Mouse (Mus musculus) c-Kit-negative CD71-positive TER-119-positive erythroid progenitor cells, embryonic 14.5 days (primary cell): ENCODE results near the gene Kcnn4.
"Not testable (repeated sequence)": the region's sequence is repeated elsewhere in the genome, so short reads cannot be mapped to it uniquely, and the experiment has no call there.

ENCODE experiments used
- DNase-seq: peaks from one replicate; pipeline ENCODE4 v3.0.0-alpha.2; 2013; ENCODE audit warnings: low read depth, low spot score

Kcnn4 gene

GRCm38 (mm10) chr7:24391077-24391476 is 21.0 kb downstream of the Kcnn4 start:
- no peak for DNase-seq

DNA sequence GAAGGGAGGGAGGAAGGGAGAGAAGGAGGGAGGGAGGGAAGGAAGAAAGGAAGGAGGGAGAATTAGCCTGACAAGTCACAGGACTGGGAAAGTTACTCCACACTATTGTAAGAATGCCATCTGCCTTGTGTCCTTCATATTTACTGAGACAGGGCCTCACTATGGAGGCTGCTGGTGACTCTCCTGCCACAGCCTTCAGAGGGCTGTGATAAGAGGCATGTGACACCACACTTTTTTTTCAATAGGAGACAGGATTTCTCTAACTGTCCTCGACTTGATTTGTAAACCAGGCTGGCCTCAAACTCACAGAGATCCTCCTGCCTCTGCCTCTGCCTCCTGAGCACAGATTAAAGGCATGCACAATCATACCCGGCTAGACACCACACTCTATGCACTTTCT is 21.6 kb downstream of the Kcnn4 start:
- no peak for DNase-seq

DNA sequence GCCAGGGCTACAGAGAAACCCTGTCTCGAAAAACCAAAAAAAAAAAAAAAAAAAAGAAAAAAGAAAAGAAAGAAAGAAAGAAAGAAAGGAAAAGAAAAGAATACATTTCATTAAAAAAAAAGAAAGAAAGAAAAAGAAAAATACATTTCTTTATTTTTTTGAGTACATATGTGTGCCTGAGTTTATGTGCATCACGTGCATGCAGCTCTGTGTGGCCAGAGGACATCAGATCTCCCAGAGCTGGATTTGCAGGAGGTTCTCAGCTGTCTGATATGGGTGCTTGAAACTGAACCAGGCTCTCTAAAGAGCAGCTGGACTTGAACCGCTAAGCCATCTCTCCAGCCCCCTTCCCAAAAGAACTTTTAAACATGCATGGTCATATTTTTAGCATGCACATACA is 24.0 kb downstream of the Kcnn4 start:
- DNase-seq = no peak

DNA sequence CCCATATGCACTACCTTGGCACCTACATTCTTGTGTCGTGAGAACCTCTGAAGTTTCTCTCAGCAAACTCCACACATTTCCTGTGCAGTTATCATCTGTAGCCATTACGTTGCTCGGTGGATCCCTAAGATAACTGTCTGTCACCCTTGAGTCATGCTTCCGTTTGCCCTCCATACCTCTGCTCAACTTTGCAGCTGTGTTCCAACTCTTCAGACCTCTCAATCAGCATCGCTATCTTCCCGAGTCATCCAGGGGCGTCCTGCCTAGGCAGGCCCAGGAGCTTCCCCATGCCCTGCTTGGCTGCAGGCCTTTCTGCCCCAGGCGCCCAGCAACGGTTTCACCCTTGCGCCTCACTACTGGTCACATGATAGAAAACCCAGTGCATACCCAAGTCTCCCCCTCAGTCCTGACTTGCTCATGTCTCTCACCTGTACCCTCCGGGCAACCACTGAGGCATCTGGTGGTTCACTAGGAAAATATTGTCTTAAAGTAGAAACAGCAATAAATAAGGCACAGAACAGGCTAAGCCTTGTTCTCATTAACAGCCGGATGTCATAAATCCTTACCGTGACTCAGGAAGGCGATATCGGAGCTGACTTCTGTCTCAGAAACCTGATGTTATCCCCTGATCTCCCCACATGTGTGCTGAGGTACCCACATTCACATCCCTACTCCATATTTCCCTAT is 24.6 kb downstream of the Kcnn4 start:
- DNase-seq = no peak

GRCm38 (mm10) chr7:24396832-24397231 is 26.8 kb downstream of the Kcnn4 start:
- peak; percentile 62 for DNase-seq

- DNase-seq = no peak
Observed at GRCm38 (mm10) chr7:24398364-24398913, 28.4 kb downstream of the Kcnn4 start.

GRCm38 (mm10) chr7:24399256-24400081 is 29.4 kb downstream of the Kcnn4 start, which contains the start of gene Smg9:
Gene Smg9 (plus strand): TSS chr7:24399619.
- peak; percentile 95 for DNase-seq

DNA sequence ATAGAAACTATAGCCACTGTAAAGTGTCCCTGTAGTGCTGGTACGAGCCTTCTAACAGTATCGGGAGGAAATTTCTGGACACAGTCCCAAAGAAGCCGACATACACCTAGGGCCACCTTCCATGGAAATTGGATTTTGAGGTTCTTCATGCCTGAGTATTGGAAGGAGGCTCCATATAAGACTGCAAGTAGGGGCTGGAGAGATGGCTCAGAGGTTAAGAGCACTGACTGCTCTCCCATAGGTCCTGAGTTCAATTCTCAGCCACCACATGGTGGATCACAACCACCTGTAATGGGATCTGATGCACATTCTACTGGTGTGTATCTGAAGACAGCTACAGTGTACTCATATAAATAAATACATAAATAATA is 30.0 kb downstream of the Kcnn4 start:
- no peak for DNase-seq

DNA sequence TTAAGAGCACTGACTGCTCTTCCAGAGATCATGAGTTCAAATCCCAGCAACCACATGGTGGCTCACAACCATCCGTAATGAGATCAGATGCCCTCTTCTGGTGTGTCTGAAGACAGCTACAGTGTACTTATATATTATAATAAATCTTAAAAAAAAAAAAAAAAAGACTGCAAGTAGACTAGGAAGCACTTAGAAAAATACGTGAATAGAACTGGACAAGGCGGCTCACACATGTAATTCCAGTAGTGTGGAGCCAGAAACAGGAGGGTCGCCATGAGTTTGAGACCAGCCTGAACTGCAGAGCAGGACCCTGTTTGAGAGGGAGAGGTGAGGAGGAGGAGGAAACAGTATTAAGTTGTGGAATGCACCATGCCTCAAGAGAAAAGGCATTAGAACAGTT is 30.4 kb downstream of the Kcnn4 start:
- DNase-seq = not testable (repeated sequence)

DNA sequence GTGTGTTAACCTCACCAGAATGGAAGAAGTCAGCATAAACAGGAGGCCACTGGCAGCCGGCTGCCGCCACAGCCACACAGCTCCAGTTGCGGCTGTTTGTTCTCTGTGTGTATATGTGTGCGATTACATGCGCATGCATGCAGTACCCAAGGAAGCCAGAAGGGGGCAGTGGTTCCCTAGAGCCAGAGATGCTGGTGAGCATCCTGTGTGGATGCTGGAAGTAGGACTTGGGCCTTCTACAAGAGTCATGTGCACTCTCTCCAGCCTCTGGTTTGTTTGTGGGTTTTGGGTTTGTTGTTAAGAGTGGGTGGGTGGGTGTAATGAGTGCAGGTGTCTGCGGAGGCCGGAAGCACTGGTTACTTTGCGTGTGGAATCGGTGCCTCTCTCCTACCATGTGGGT is 32.8 kb downstream of the Kcnn4 start:
- no peak for DNase-seq

GRCm38 (mm10) chr7:24405649-24406048 is 35.6 kb downstream of the Kcnn4 start:
- no peak for DNase-seq

DNA sequence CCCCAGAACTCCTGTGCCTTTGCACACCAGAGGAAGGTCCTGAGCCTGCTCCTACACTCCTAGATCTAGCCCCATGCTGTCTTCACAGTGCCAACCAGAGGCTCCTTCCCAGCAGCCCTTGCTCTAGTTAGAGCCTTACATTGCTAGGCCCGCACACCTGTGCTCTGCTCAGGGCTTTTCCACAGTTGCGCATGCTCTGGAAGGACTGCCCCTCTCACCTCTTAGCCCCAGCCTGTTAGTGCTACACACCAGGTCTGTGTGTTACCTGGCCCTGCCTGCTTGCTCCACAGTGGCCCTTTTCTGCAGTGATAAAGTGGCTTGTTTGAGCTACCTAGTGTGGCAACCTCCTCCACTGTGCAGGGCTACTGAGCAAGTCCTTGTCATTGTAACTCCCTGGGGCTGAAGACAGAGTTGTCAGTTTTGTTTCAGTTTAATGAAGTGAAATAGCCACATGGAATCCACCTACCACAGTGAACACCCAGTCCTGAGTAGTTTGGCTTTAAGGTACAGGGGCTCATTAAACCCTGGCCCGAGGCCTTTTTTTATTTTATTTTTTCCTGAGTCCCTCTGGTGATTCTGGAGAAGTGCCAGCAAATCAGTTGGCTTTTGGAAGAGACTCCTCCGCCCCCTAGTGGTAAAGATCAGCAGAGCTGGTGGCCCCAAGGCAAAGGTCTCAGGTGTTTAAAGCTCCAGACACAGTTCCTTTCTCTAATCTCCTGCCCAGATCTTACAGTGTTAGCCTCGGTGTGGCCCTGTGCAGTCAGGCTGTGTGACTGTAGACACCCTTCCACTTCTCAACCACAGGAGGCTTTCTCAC is 36.7 kb downstream of the Kcnn4 start:
- DNase-seq = peak; percentile 72

DNA sequence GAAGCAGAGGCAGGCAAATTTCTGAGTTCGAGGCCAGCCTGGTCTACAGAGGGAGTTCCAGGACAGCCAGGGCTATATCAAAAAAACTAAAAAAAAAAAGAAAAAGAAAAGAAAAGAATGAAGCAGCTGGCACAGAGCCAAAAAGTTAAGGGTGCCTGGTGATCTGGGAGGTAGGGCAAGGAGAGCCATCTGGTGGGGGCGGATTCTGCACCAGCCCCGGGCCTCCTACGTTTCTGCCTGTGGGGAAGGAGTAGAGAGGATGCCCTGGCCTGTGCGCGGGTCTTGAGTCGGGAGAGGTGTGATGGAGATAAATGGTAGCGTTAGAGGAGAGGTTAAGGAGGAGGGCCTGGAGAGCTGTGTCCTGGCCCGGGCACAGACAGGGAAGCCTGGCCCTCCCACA is 38.1 kb downstream of the Kcnn4 start:
- no peak for DNase-seq

- DNase-seq = no peak
Observed at GRCm38 (mm10) chr7:24410123-24410522, 40.1 kb downstream of the Kcnn4 start.

DNA sequence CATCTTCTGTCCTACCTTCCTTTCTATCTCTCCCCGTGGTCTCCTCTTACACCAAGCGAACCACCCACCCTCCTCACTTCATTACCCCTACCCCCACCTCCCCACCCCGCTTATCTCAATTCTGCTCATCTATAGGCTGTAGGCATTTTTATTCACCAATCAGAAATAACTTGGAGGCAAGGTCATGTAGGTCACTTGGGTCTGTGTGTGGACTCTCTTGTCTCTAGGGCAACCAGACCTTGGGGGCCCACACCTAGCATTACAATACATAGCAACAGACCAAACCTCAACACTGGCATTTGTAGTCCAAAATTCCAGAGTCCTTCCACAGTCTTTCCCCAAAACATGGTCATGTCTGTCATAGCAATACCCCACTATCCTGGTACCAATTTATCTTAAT is 40.8 kb downstream of the Kcnn4 start:
- DNase-seq = no peak

DNA sequence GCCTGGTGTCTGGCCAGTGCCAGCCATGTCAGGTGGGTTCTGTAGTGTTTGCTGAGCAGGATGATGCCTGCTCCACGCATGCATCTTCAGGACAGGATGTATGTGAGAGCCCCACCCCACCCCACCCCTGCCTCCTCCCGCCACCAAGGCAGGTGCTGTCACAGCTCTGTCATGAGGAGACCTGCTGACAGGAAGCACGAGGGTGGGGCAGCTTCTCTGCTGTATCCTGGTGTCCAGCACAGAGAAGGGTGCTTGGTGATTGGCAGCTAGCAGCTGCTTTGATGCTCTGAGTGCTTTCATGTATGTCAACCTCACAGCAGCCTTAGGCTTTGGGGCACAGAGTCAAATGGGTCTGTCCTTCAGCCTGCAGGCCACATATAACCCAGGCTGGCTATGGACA is 43.6 kb downstream of the Kcnn4 start:
- no peak for DNase-seq

- no peak for DNase-seq
Observed at GRCm38 (mm10) chr7:24415261-24415660, 45.2 kb downstream of the Kcnn4 start.

- no peak for DNase-seq
Observed at GRCm38 (mm10) chr7:24419579-24419978, 49.5 kb downstream of the Kcnn4 start.

- DNase-seq = no peak
Observed at GRCm38 (mm10) chr7:24421648-24422047, 51.6 kb downstream of the Kcnn4 start.

DNA sequence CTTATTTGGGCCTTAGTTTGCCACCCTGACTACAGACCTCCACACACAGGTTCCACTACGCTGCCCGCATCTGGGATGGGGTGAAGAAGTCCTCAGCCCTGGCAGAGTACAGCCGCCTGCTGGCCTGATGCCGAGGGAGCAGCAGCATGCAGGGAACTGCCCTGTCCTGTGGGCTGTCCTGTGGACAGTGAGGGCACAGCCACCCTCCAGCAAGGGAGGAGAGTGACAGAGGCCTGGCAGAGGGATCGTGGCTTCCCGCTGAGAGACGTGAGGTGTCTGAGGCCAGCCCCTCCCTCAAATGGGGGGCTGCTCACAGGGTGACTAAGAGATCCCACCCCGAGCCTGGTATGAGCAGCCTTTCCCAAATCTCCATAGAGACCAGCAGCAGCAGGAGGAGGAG is 52.2 kb downstream of the Kcnn4 start:
- no peak for DNase-seq

DNA sequence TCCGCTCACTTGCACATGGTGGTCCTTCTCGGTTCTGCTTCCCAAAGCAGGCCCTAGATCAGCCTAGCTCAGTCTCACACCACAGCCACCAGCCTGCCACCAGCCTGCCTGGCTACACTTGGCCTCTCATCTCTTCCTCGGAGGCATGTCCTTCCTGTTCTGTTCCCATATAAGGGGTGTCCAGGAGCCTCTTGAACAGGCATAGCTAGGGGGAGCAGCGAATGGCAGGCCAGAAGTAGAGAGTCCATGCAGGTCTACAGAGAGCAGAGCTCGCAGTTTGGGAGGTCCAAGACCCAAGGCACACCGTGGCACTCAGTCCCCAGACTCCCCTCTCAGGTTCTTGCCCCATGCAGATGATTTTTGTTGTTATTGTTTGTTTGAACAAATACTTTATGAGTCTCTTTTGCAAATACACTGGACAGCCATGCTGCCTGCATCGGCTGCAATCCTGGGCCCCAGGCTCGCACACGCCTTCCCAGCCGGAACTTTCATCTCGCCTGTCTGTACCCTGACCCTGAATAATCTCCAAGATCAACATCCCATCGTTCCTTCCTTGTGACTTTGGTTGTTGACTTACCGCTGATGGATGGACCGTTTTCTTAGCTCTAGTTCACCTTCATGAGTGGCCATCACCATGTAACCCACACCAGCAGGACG is 53.2 kb downstream of the Kcnn4 start:
- DNase-seq = no peak
